Mouse (Mus musculus): Measurements from ENCODE around the gene F11.

F11 gene

GRCm38 (mm10) chr8:45239363-45239762 is 22.5 kb downstream of the F11 start:
- peak; percentile 14 for DNase-seq (ENCODE audit: low read depth)

GRCm38 (mm10) chr8:45238282-45238681 is 23.5 kb downstream of the F11 start:
- DNase-seq (ENCODE audit: low read depth) = peak; percentile 55

- peak; percentile 77 for DNase-seq (ENCODE audit: low read depth)
Measured at GRCm38 (mm10) chr8:45236164-45236912, 25.5 kb downstream of the F11 start.

GRCm38 (mm10) chr8:45235228-45235627 is 26.6 kb downstream of the F11 start:
- DNase-seq (ENCODE audit: low read depth) = no peak

GRCm38 (mm10) chr8:45233256-45233655 is 28.6 kb downstream of the F11 start:
- DNase-seq (ENCODE audit: low read depth) = no peak

GRCm38 (mm10) chr8:45202476-45202875 is 59.4 kb downstream of the F11 start:
- DNase-seq (ENCODE audit: low read depth) = no peak

- peak; percentile 23 for DNase-seq (ENCODE audit: low read depth)
Measured at GRCm38 (mm10) chr8:45201605-45202004, 60.2 kb downstream of the F11 start.

GRCm38 (mm10) chr8:45197294-45197693 is 64.5 kb downstream of the F11 start:
- DNase-seq (ENCODE audit: low read depth) = no peak

- no peak for DNase-seq (ENCODE audit: low read depth)
Measured at GRCm38 (mm10) chr8:45195954-45196526, 65.8 kb downstream of the F11 start.

All from NIH3T3 (cell line).